Mouse (Mus musculus) WW6 (cell line): ENCODE data around the gene Mzf1.

Experiments used
- DNase-seq: peaks from one replicate; pipeline ENCODE4 v3.0.0-alpha.2; 2013; ENCODE audit warnings: low read depth, low spot score

Mzf1 gene

DNA sequence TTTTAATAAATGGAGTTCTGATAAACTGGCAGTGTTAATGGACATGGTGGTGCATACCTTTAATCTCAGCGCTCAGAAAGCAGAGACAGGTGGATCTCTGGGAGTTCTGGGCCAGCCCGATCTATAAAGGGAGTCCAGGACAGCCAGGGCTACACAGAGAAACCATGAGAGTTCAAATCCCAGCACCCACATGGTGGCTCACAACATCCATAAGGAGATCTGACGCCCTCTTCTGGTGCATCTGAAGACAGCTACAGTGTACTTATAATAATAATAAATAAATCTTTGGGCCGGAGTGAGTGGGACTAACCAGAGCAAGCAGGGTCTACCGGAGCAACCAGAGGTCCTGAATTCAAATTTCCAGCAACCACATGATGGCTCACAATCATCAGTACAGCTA, 51.2 kb downstream of the Mzf1 start:
- no peak for DNase-seq

DNA sequence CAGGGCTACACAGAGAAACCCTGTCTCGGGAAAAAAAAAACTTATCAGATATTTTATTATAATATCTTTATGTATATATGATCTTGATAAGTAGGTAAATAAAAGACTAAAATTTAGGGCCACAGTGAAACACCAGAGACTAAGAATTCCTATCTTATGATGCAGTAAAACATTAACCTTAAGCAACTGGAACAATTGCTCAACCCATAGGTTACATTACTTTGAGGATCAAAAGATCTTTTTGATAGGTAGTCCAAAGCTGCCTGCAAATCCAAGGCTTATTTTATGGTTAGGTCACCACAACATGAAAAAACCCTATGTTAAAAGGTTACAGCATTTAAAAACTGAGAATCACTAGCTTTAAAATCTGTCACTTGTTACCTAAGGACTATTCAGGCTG, 53.0 kb downstream of the Mzf1 start:
- no peak for DNase-seq

DNA sequence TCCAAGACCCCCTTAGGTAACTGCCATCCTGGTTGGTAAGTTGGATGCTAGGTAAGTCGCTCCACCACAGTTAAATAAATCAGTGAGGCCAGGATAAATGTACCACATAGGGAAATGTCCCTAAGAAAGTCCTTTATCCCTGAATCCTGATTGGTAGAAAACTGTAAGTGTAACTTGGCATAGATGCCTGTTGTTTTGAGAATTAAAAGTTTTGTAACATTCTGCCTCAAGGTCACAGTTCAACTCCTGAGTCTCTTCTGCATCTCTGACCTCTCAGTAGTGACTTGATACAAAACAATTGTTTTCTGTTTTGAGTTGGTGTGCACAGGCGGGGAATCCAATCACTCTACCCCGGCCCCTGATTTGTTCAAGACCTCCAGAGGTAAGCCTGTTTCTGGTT, 55.7 kb downstream of the Mzf1 start, which contains the start of gene Trim28:
TSS of gene Trim28 (plus strand) at position 264 of the 400 bp plus-strand sequence.
- no peak for DNase-seq

DNA sequence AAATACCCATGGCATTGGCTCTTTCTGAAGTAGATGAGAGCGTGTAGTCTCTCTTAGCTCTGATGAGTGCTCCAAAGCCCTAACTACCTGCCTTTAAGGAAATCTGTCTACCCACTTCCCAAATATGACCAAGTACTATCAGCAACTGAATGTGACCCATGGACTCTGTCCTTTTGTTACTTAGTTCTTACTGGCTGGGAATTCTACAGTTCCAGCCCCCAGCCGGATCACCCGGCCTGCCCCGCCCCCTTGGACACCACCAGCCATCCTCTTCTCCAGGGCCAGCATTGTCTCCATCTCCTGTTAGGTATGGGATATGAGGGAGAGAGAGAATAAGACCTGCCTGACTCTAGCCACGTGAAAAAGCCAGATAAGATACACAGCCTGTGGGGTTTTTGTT, 56.5 kb downstream of the Mzf1 start, which contains the start of gene Slc27a5:
TSS of gene Slc27a5 (minus strand) at position 140 of the 400 bp plus-strand sequence.
- no peak for DNase-seq

DNA sequence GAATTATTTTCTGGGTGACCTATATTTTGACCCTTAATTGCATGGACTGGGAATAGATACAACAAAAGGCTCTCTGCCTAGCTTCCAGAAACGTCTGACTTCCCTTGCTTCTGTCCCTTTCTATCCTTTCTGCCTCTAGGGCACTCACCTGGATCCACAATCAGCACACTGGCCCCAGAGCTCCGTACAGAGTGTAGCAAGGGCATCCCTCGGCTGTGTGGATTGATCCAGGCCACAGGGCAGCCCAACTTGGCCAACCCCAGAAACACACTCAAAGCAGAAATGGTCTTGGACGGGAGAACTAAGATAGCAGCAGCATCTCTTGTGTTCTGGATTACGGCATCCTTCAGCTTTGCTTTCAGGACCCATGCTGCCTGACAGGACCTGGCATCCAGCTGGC, 57.3 kb downstream of the Mzf1 start:
- no peak for DNase-seq

DNA sequence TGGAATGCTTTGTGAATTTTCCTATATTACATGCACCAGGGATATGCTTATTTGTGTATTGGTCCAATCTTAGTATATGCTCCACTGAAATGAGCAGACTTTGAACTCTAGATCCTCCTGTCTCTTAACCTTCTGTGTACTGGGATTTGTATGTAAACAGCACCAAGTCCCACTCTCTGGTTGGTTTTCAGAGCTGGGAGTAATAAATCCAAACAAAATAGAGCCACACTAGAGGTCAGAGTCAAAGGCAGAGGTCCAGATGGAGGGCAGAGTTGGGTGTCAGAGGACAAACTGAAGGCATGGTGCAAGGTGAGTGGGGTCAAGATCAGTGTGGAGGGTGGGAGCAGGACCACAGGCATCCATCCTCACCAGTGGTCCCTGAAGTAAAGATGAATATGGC, 58.7 kb downstream of the Mzf1 start:
- DNase-seq = no peak

DNA sequence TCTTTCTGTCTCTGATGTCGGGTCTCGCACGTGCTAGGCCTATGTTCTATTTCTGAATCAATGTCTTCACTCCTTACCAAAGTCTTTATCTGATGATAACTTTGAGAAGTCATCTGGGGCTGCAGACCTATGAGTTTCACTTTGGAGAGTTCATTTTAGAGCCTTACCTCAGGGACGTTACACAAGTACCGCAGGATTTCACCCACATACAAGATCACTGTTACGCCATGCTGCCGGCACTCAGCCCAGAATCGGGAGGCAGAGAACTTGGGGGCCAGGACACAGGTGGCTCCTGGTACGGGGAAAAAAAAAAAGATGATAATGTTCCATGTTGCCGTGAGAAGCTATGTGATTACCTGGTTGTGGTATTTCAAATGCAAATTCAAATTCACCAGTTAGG, 61.4 kb downstream of the Mzf1 start:
- no peak for DNase-seq
